Mouse (Mus musculus) cerebellum, adult 2 months (tissue): Measurements from ENCODE around the gene Mien1.

Experiments
- CTCF ChIP-seq: fragments of 200-500 bp; IDR thresholded peaks from 2 replicates; pipeline ENCODE4 v1.5.1; 2011; ENCODE audit warnings: low read depth, mild to moderate bottlenecking, control low read depth, low read length, moderate library complexity, borderline replicate concordance; ENCODE audit not compliant: insufficient read depth
- POLR2A ChIP-seq: fragments of 200-500 bp; IDR thresholded peaks from 2 replicates; pipeline ENCODE4 v1.6.1; 2011; ENCODE audit warnings: low read length, control low read depth, borderline replicate concordance; ENCODE audit not compliant: insufficient read depth

DNA sequence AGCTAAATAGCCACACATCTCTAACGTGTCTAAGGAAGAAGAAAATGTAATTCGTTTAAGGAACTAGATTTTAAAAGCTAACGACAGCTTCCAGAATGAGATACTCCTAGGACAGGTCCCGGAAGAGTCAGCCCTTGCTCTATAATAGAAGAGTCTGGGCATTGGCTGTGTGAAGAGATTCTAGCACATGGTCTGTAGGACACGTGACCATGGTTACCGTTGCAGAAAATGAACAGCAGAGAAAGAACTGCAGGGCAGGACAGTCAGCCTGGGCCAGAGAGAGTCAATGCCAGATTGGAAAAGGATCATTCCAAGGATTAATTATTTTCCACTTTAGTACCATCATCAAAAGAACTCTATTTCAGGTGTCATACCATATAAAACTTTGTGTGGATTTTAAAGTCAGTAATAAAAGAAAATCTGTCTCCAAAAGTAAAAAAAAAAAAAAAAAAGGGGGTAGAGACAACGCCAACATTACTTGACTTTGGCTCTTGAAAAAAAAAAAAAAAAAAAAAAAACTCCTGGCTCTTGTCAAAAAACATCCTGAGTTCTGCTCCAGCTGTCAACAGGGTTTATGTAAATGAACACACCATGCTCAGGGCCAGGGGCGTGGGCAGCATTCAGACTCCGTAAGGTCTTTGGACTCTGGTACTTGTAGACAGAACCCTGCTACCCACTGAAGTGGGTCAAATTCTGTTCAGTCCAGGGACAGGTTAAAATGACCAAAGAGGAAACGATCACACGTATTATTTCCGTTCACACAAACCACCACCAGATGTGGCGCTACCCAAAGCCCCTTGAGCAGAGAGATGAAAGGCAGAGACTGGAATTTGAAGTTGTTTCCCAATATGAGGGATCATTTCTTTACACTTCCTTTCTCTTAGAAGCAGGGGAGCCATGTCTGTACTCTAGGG, 40.5 kb upstream of the Mien1 start:
- TF ChIP-seq CTCF (no peak), POLR2A (no peak)
